Mouse (Mus musculus): ENCODE results near the gene Prps1. TPM values are rescaled to one million over a fixed set of nuclear protein-coding genes. Genes with fewer than 3 reads are reported as not detected.
A peak's percentile ranks its signal among the peaks of the same experiment; 100 is the strongest.
"Not testable (repeated sequence)": the region's sequence is repeated elsewhere in the genome, so short reads cannot be mapped to it uniquely, and the experiment has no call there.

Prps1 gene
- total RNA-seq, 2 experiments from 2014 or later, result 27.6 to 28.7 TPM

GRCm38 (mm10) chrX:140501401-140502301 lies 45.2 kb downstream of the Prps1 start:
- no peak for DNase-seq

- DNase-seq, result peak; percentile 82 to 83
These were observed 47.5 kb downstream of the Prps1 start for GRCm38 (mm10) chrX:140503905-140504304.

DNA sequence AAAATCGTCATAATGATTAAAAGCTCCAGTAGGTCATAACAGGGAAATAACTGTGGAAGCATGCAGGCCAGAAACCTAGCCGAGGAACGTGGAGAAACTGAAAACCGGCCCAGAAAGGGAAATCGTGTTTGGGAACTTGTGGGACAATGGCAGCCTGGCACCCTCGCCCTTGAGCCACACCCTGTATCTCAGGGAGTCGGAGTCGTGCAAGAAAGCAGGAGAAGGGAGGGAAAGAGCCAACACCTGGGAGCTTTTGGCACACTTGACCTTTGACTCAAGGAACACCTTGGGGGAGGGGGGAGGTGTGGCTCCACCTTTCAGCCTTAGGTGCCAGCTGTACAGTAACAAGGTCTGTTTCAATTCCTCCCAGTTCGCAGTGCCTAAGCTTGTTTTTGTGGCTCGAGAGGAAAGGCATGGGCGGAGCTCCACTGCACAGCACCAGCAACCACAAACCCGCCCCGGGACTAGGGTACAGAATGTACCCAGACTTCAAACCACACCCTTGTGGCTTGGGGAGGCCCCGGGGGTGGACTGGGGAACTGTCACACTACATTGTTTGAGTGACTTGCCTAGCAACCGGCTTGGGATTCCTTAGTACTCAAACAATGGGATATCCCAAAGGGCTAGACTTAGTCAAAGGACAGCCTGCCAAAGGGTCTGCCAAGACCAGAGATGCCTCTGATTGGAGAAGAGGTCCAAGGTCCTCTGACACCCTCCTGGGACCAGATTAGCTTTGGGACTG lies 49.3 kb downstream of the Prps1 start:
- DNase-seq, result peak; percentile 83 to 95

DNA sequence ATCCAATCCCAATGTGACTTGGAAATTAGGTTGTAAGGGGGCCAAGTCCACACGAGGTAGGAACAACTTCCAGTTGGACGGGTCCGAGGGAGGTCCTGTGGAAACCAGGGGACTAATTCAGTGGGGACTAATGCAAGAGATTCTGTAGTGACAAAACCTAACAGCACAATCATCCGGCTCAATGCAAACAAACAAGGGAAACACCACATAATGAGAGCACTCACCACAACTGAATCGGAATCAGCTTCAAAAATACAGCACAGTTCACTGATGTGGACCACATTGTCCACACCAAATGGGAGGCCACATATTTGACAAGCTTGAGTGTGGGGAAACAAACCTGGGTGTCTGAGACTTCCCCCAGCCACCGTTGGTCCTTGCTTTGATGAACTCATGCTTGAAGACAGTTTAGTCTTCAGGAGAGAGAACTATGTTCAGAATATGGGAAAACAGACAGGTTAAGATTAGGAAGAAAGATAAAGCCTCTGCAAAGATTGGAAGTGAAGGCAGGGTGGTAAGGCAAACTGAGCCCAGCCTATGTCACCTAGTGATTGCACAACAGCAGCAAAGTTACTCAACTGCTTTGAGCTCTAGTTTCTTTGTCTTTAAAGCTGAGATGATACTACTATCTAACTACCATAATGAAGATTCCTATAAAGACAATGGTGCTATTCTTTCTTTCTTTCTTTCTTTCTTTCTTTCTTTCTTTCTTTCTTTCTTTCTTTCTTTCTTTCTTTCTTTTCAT lies 50.2 kb downstream of the Prps1 start:
- DNase-seq, result no peak

- no peak for DNase-seq
These were observed 51.0 kb downstream of the Prps1 start for GRCm38 (mm10) chrX:140507377-140507776.

- DNase-seq, result not testable (repeated sequence)
These were observed 52.4 kb downstream of the Prps1 start for GRCm38 (mm10) chrX:140508791-140509190.

- no peak for DNase-seq
These were observed 53.4 kb downstream of the Prps1 start for GRCm38 (mm10) chrX:140509817-140510216.

GRCm38 (mm10) chrX:140510696-140511429 lies 54.5 kb downstream of the Prps1 start:
- peak; percentile 82 to 92 for DNase-seq

GRCm38 (mm10) chrX:140511687-140512651 lies 55.6 kb downstream of the Prps1 start:
- DNase-seq, result no peak

DNA sequence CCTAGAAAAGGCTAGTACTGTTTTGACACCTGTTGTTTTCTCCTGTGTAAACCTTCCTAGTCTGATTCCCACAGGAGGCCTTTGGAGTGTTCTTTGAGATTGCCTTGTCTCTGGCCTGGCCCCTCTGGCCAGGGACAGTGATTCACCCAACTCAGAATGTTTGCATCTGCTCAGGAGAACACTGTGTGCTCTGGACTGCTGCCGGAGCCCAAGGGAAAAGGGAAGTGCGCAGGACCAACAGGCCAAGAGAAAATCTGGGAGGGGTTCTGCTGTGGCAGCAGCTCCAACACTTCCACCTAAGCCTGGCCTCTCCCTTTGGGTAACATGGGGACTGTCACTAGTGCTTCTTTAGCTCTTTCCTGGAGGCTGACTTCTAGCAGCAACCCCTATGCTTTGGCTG lies 57.0 kb downstream of the Prps1 start:
- peak; percentile 72 to 90 for DNase-seq

DNA sequence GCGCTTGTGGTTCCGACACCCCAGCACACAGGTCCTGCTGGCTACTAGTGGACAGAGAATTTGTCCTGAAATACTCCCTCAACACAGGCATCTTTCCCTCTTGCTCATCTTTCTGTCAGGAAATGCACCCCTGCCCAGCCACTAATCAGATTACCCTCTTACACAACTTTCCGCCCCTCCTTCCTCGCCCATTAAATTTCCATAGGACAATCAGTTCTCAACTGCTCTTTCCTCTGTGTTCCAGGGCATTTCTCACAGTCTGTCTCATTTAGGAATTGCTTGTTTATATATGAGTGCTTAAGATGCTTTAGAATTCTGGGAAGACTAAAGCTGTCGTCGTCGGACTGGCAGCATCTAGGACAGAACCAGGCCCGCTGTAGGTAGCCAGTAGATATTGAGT lies 61.9 kb downstream of the Prps1 start:
- no peak for DNase-seq

DNA sequence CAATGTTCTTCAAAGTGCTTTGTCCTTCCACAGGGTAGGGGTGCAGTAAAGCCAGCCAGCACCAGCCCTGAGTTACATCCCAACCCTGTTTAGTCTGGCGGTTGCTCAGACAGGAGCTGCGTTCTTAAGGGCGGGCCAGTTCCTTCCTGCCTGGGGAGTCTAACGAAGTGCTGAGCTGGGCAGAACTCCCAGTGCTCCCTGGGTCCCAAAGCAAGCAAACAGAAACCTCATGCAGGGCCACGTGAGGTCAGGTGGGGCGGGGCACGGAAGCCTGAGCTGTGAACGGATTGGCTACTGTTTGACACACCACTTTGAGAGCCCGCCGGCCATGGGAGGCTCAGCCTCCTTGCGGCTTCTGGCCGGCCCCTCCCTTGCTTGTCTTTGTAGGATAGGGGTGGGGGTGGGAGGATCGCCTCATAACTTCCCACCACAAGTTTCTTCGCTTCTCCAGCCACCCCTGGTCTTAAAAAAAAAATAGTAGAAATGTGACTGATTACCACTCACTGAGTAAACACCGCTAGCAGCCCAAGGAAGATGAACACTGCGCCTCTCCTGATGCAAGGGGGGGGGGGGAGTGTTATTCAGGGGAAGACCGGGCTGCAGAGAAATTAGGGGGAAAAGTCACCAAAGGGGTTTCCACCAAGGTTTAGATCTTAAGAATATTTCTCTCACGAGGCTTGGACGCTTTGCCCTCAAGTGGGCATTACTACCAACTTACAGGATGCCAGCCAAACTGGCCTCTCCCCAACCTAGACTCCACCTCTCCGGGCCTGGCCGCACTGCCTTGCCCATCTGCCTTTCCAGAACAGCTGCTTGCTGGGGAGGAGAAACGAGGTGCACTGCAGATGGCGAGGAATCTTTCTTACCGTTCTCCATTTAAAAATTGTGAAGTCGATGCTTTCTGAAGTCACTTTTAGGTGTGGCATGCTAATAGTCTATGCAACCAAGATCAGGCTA lies 64.0 kb downstream of the Prps1 start:
- DNase-seq, result peak; percentile 95 to 97

DNA sequence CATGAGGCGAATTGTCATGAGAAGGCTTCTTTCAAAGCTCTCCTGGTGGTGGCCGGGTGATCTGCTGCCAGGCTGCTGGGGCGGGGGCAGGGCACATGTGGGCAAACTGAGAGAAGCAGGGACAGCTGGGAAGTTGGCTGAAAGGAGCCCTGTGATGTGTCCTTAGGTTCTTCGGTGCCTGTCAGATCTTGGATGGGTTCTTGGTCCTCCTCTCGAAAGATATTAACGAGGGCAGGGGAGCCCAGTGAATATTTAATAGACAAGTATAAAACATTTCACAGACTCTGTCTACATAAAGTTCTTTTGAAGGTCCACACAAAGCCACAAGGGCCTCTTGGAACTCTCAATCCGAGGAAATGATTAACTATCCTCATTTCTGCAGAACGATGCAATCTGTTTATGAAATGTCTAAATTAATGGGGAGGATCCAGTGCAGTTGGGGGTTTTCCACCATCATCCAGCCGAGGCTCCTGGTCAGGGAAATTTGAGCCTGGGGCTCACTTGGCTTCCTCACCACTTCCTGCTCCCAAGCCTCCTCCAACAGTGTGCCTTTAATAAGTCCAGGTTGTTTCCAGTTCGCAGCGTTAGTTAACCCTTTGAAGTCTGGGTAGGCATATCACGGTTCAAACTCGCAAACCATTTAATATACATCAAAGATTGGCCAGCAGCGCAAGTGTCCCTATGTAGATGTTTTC lies 65.8 kb downstream of the Prps1 start:
- DNase-seq, result no peak

DNA sequence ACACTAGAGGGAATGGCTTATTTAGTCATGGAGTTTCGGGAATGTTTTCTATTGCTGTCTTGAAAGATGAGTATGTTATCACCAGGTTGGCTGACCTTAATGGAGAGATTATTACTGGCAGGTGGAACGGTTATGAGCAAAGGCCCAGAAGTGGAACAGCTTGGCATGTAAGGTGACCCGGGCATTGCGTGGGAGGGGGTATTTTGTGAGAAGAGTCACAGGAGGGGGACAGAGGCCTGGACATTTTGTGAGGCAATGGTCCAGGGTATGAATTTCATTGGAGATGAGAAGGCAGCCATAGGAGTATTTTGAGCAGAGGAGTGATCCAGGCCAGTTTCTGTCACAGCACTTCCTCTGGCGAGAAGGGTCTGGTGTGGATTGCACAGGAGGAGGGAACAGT lies 67.8 kb downstream of the Prps1 start:
- no peak for DNase-seq
